Mouse (Mus musculus) layer of hippocampus, adult 18-20 months (tissue): Measurements from ENCODE around the gene Epha3. TPM values are rescaled to one million over a fixed set of nuclear protein-coding genes. Genes with fewer than 3 reads are reported as not detected.

Experiments
- DNase-seq, 2 experiments: peaks; one replicate each; pipeline ENCODE4 v3.0.0; 2022; ENCODE audit warnings: low spot score in 2 of 2
- total RNA-seq, 2 experiments: library from RNA; stranded (reverse); gene quantifications; 2 replicates each; pipeline ENCODE4 v1.2.3; 2021

The Epha3 gene
- total RNA-seq, 2 experiments from 2014 or later, result 11.3 to 13.6 TPM

DNA sequence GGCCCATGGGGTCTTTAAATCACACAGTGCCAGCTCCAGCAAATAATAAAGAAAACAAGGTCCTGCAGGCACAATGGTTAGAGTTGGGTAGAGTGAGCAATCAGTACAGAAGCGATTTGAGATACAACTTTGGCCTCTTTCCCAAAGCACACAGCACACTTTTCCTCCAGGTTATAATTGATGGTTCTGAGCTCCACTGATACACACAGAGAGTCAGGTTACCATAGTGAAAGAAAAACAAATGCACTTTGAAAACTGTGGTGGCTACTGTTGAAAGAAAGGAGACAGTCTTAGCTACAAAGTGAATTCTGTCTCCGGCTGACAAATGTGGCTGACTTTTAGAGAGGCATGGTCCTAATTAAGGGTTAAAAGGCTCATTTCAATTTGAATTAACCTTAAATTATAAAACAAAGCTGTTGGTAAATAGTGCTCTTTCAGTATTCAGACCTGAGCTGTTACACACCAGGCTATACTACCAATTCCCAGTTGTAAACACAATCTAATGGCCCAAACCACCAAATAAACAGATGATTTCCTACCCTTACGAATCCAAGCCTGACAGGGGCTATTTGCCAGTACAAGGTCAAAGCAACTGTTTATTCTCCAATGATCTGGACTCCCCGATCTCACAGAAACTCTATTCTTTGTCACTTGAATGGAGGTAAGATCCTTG, 205.5 kb downstream of the Epha3 start:
- no peak for DNase-seq

DNA sequence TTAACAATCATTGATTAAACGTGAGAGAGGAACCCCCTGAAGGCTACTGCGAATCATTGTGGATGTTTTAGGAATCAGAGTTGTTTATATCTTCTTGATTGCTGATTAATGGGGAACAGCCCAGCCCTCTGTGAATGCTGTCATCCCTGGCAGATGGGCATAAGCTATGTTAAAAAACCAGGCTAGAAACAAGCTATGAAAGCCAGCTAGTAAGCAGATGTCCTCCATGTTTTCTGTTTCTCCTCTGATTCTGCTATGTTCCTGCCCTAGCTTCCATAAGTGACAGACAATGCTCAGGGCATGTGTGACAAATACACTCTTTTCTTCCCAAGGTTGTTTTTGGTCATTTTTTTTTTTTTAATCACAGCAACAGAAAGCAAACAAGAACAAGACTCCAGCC, 206.2 kb downstream of the Epha3 start:
- DNase-seq, result peak in 1 of 2 experiments; percentile 36

DNA sequence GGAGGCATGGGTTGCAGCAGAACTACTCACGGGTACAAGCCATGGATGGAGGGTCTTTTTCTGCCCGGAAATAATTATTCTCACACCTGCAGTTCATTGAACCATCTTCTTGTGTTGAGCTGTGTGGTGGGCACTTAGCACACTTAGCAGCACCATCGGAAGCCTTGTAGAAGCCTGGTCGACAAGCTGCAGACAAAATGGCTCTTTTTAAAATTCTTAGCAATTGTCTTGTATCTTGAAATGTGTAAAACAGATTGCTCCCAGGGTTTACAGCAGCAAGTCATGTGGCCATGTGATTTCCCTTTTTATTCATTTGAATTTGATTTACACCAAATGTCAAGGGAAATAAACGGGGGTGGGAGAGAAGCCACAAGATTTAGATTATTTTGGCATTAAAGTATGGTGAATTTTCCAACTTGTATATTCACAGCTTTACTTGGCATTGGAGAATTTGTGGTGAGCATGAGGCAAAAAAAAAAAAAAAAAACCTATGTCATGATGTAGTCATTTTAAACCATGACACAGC, 210.5 kb downstream of the Epha3 start:
- no peak for DNase-seq

DNA sequence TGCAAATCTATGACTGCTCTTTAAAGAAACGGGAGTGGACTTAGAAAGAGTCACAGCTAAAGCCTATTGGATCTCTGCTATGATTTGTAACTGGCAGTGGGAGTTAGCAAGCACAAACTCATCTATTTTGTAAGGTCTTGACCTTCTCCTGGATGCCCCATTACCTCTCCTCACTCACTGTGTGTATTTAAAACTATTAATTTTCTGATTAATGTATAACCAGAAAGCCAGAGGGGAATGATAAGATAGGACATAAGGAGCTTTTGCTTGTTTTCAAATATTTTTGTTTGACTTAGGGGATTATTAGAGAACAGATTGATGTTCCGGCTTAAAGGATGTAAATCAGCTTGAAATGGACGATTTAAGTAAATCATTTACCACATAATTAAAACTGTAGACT, 213.2 kb downstream of the Epha3 start:
- no peak for DNase-seq

DNA sequence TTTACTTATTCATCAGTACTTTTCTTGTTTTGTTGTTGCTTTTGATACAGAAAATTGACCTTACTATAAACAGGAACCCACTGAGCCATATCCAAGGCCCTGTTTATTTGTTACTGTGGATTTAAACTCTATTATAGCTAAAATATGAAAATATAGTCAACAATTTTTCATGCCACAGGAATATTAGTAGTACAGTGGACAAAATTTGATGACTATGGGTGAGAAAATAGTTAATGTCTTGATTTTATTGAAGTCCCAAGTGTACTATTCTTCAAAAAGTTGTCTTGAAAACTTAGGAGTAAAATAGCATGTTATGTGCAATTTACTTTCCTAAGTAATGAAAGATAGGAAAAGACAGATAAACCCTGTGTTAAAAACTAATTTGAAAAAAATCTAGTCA, 217.4 kb downstream of the Epha3 start:
- no peak for DNase-seq

DNA sequence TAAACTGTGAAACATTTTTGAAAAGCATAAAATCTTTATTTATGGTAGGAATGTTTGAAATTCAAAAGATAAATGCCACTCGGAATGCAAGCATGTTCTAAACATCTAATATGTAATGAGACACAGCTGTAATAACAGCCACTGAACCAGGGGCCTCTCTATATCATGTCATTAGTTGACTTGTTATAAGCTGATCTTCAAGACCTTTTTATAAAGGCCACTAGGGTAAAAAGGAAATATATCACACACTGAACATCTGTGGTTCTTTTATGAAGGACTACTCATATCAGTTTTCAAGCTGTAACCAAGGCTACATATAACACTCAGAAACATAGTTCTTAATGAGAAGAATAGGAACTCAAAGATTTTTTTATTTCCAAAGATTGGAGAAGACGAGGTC, 221.3 kb downstream of the Epha3 start:
- DNase-seq, result no peak

DNA sequence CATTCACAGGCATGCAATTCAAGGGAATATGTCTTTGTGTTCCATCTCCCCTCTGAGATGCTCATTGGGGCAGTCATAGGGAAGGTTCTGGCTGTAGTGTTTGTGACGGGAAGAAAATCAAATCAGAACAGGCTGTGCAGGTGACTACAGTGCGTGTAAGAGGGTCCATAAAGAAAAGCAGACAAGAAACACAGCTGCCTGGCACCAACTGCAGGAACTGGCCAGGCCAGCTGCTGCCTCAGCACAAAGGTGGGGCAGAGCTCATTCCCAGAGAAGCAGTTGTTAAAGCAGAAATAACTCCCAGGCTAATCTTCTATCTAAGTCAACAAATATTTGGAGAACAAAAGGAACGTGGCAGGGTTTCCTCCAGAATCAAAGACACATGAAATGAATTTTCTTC, 222.4 kb downstream of the Epha3 start:
- no peak for DNase-seq

DNA sequence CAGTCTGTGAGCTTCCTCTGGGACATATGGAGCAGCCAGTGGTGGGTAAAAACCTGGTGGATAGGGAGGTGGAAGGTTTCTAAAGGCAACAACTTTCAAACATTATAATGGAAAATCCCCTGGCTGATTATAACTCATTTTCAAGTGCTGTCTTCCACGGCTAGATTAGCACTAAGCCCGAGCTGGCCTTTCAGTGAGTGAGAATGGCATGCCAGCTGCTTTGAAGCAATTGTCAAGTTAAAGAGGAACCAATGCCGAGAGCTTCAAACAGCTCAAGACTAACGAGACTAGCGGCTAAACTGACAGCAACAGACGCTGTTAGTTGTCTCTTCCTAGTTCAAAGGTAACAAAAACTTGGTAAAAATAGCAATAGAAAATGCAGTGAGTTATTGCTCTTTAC, 225.3 kb downstream of the Epha3 start:
- DNase-seq, result no peak

DNA sequence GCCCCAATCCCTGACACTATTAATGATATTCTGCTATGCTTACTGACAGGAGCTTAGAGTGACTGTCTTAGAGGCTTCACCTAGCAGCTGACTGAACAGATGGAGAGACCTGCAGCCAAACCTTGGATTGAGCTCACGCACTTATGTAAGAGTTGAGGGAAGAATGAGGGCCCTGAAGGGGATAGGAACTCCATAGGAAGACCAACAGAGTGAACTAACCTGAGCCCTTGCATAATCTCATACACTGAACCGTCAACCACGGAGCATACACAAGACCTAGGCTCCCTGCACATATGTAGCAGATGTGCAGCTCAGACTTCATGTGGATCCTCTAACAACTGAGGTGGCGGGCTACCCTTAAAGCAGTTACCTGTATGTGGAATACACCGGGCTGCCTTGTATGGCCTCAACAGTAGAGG, 230.2 kb downstream of the Epha3 start:
- no peak for DNase-seq

DNA sequence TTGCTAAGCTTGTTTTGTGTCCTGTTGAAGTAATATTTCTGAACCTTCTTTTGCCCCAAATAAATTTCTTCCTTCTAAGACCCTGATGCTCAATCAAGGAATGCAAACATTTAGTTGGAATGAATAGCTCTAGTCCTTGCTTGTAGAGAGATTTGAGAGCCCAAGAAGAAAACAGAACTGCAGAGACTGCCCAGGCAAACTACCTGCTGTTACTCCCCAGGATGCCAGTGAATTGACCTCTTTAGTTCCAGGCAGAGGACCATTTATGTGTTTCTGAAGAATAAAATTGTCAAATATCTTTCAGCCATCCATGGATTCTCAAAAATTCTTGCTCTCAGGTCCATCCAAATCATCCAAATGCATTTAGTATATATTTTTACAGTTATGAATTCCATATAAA, 238.7 kb downstream of the Epha3 start:
- DNase-seq, result no peak

DNA sequence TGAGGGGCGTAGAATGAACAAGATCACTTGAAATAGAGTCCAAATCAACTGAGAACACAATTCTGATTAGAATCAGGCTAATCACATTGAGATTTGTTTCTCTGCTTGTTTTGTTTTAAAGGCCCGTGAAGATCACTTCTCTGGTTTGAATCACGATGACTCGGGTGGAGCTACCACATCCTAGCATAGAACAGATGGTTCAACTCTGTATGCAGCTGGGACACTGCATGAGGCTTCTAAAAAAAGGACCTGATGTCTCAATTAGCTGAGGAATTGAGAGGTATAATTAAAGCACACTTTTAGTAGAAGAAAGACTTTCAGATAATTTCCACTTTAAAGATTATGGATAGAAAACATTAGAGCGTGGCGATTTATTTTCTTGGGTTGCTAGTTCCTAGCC, 242.1 kb downstream of the Epha3 start:
- no peak for DNase-seq

DNA sequence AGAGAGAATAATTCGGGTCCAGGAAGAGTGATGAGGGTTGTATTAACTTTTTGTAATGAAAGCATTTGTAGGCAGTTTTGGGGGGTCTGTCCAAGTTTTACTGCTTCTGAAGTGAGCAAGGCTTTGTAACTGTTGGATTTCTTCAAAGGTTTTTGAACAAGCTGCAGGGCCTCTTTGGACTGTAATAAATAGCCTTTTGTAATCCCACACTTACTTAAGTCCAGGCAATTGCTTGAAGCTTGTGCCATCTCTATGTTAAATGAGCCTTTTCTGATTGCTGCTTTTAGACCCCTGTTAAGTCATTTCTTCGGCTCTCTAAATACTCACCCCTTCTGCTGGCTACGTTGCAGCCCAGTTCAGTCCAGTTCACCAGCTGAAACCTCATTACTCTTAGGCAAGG, 248.6 kb downstream of the Epha3 start:
- no peak for DNase-seq

DNA sequence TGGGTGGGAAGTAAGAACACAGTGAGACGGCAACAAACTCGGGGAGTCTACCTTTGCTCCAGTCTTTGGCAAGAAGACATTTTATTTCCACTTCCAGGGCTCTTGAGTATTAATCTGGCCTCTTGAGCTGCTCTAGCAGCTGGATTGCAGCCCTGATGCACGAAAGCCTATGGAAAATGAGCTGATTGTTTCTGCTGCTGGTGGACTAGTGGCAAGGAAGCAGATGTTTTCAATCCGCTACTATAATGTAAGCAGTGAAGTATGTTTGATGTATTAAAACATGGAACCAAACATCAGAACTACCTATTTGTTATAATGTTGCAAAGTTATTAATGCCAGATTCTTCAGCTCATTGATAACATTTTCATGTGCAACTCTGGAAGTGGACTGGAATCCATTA, 251.0 kb downstream of the Epha3 start:
- DNase-seq, result no peak

DNA sequence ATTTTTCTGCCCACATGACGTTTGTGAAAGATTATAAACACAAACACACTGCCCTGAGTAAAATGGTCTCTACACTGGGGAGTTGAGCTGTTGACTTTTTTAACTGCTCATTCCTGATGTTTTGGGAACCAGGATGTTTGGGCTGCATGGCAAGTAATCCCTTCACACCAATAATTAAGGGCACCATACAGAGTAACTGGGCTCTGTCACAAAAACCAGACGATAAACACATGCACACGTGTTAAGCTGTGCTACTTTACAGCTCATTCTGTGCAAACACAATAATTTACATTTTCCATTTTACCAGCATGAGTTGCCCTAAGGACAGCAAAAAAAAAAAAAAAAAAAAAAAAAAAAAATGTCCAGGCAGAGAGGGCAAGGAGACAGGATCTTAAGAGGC, 263.7 kb downstream of the Epha3 start:
- DNase-seq, result no peak

DNA sequence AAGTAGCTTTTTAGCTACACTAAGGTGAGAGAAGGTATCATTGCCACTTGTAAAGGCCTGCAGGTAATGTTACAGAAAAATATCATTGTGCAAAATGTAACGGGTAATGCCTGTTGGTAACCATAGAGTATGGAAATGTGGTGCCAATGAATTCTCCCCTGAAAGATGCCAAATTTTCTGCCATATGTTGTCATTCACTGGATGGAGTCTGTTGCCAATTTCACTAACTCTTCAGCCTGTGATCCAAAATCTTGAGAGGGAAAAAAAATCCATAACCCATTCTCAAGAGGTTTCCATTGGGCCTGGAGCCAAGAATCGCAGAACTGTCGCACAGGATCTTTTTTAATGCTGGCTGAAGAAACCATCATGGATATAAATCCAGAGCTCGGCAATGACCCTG, 269.3 kb downstream of the Epha3 start:
- DNase-seq, result peak in 1 of 2 experiments; percentile 20

DNA sequence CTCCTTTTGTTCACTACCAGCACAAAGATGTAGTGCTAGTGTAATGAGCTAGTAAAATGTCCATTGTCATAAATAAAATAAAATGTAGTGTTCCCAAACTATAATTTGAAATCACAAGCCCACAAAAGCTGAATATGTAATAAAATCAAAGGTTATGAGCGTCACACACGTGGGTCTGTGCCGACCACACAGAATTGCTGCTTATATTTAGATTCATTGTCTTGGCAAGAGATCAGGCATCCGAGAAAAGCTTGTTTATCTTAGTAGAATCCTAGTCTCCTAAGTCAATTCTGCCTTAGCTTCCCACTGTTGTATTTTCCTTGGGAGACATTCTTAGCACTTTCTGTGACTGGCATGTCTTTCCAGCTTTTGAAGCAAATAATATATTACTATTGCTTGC, 294.2 kb downstream of the Epha3 start:
- no peak for DNase-seq

DNA sequence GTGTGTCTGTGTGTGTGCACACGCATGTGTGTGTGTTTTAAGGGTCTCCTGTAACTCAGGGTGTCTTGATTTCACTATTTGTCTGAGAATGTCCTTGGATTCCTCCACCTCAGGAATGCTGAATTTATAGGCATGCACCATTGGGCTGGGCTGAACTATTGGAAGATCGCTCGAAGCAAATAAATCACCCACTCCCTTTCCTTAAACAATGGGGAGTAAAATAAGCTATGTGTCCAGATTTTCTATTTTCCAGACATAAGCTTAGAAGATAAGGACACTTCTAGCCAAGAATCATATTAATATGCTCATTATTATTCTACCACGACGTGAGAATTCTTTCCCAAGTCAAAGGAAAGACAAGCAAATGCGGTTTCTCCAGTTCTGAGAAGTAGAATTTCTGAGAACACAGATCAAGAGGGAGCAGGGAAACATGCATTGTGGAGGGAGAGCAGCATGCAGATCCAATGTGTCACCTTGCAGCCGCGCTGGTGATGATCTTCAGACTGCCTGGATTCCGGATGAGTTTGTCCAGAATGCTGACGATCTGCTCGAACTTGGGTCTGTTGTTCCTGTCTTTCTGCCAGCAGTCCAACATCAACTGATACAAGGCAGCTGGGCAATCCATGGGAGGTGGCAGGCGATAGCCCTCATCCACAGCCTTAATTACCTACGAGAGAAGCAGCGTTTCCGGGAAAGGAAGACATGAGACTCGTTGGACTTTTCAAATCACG, 297.7 kb downstream of the Epha3 start:
- no peak for DNase-seq

DNA sequence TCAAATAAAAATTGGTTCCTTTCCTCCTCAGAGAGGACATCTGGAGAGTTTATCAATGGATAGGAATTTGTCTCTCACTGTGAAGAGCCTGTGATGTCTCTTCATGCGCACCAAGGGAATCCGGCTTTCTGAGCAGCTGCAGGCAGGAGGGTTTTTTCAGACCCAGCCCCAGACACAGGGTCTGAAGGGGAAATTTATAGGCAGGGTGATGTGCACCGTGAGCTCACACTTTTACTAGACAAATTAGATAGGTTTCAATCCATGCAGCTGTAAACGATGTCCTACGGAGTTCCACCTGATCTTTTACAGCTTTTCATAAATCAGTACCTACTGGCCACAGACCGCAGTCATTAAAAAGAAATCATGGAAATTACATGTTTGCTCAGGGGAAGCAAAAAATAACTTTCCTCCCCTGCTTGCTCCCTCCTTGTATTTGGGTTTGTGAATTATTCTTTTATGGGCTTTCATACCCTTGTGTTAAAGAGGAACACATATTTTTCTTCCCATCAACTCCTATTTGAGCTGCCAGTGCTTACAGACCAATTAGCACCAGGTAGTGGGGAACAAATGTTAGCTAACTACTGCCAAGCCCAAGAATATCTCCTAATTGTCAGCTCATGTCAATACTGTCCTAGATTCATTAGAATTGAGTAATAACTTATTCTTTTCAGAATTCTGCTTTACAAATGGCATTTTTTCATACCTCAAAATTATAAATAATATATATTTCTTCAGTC, 307.4 kb downstream of the Epha3 start:
- no peak for DNase-seq

DNA sequence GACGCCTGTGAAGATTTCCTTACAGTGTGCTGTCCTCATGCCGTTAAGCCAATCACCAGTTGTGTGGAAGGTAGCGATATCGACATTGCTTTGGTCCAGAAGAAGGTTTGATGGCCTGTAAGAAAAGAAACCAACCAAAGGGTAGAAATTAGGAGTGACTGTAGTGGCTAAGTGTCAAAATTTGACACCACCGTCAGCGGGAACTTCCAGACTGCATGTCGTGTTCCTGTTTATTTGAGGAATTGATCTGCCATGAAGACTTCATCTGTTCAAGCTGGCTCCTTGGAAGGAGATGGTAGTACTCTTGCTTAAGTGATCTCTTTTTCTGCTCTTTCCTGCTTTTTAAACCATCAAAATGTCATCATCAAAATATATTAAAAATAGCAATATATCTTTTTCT, 311.4 kb downstream of the Epha3 start:
- no peak for DNase-seq

DNA sequence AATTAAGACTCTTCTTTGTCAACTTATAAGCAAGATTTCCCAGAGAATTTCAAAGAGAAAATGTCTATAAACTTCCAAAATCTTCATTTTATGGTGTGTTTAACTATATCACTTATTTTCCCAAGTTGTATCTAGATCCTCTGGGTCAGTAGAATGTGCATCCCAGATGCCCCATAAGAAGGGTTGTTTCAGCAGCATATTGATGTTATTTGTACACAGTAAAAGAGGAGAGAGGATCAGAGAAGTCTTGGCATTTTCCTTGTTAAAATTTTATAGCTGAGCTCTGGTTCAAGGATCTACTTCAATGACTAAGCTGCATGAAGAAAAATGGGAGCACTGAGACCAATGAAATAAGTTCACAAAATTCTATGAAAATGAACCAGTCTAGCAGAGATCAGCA, 324.5 kb downstream of the Epha3 start:
- DNase-seq, result no peak

DNA sequence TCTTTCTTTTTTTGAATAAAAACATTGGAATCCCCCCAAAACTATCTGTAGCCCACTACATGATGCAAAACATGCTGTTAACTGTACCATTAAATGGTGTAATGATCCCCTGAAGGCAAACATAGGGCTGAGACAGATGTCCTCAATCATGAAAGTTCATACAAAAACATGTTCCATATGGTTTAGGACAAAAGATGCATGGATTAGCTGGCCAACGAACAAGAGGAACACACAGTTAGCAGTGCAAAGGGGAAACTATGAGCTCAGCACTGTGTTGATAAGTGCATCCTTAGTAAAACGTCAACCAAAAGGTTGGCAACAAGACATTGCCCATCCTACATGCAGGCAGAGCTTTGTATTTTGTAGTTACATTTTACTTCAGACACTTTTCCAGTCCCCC, 335.2 kb downstream of the Epha3 start:
- DNase-seq, result no peak

DNA sequence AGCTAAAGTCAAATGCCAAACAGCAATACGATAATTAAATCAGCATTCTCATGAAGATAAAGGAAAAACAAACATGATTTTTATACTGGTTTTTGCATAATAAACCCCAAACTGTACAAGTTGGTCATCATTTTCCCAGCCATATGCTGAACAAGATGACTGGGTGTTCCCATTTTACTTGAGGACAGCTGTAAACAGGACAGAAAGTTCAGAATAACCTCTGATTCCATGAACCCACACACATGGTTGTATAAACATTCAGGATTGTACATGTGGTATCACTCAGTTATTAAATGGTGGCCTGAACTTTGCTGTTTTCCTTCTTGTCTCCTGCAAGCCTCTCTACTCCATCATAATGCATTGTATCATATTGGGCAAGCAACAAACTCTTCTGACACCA, 346.3 kb downstream of the Epha3 start:
- no peak for DNase-seq
